Mouse (Mus musculus) fat pad, adult 2 months (tissue): ENCODE measurements at regions not wholly inside any gene's neighbourhood (a gene's known extent, or its start where the extent isn't known, plus 50 kb on each side); places are given as distances from the start of the nearest gene placed in this dataset.

Experiments
- DNase-seq: peaks from one replicate; pipeline ENCODE4 v3.0.0-alpha.2; 2011; ENCODE audit warnings: low read depth, low spot score; ENCODE audit errors: extremely low read depth

DNA sequence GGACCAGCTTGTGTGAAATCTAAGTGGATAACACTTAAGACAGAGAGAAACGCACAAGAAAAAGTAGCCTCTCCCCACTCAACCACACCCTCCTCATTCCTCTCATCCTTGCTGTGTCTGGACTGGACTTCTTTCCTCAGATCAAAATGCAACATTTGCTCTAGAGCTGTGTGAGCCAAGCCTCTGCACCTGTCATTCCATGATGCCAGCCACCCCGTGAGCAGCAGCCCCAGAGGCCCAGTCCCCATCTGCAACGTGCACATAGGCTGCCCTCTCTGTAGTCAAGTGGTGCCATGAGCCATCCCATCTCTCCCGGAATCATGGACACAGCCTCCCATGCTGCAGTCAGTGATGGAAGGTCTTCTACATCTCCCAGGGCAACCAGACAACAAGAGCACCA lies 55.1 kb upstream of the Gpc1 start:
- DNase-seq = no peak

DNA sequence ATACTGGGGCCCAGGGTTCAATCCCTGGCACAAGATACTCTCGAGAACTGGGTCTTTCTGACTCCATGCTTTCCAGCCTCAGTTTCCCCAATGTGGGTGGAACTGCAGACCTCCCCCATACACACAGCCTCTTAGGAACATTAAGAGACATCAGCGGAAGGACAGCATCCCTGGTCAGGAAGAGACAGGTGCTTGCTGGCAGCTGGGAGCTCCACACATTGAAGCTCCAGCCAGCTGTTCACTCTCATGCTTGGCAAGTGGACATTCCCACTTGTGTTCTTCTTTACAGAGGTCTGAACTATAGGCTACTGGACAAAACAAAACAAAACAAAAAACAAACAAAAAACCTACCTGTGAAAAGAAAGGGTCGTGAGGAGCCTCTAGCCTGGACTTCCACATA lies 55.5 kb upstream of the Gpc1 start:
- no peak for DNase-seq

DNA sequence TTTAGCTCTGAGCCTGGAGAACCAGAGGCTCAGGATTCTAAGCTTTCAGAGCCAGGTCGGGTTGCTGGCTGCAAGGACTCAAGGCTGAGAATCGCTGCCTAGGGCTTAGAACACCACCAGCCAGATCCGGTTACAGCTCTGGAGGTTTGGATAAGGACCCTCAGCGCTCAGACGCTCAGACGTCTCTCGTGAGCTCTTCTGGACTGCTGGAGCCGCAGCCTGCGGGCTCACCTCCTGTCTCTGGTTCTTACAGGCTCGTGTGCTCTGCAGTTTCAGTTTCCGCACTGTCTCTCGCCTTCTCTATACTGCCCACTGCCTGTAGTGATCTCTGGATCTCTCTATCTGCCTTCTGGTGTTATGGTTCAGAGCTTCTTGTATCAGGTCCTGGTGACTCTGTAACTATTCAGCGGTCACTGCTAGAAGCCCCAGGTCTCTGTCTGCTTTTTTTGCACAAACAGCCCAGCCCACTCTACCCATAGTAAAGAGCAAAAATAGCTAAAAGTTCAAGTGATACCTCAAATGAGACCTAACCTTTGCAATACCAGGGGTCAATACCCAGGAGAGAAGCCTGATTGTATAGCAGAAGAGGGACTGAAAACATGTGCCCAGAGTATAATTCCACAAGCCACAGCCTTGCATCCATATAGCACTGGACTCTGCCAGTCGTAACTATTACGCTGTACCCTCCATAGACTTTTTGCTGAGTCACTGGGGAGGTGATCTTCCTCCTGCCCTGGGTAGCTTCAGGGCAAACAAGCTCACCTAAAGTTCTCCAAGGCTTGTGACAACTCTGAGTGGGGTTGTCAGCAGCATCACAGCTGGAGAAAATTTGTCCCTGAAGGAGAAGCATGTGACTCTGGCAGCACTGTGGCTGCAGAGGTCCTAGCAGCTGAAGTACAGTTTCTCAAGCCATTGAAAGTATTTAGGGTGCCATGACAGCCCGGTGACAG lies 56.4 kb upstream of the Gpc1 start:
- no peak for DNase-seq

DNA sequence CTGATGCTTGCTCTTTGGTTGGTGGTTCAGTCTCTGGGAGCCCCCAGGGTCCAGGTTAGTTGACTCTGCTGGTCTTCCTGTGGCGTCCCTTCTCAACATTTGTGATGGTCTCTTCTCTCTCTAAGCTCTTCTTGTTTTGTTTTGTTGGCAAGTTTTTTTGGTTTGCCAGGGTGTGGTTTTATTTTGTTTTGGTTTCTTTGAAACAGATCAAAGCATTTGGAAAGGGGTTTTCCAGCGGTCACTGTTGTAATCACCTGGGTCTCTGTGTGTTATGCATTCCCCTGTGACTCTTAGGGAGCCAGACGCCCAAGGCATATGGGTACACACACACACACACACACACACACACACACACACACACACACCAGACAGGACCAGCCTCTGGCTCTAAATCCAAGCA lies 57.4 kb upstream of the Gpc1 start:
- DNase-seq = no peak

GRCm38 (mm10) chr1:92772784-92773113 lies 58.7 kb upstream of the Gpc1 start:
- no peak for DNase-seq

DNA sequence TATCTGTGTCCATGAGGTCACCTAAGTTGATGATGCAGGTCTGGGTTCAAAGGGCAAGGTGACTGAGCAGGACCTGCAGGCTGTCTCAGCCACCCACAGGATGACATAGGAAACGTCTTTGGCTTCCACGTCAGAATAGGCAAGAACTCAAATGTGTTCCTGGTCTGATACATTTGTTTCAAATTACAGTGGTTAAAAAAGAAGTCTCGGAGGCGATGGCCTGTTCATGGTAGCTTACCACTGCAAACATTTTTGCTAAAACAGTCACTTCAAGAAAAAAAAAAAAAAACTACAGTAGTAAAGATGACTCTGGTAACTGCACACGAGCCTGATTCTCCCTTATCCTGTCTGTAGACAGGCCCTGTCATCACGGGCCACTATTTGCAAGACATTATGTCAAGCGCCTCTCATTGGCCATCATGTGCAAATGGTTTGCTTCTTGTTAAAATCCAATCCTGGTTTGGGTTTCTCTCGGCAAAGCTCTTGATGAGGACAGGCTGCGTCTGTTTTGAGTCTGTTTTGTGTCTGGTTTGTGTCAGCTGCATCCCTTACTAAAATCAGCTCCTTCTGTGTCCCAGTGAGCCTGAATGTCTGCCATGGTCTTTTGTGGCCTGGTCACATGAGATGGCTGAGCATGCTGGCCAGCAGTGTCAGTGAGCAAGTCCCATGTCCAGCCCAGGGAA lies 59.2 kb upstream of the Gpc1 start:
- no peak for DNase-seq

DNA sequence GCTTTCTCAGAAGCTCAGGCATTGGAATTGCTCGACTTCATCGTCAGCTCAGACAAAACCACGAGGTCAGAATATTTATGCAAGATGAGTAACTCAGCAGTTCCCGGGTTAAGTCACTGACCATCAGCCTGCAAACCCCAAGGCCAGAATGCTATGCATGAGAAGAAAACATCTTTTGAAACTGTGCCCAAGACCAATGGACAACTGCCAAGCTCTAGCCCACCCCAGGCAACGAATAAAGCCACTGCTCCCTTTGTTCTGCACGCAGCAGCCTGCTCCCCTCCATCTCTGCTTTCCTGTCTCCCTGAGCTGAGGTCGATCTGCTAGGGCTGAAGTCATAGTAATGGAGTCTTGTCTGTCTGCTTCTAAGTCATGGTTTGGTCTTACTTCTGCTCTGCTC lies 61.7 kb upstream of the Gpc1 start:
- no peak for DNase-seq

GRCm38 (mm10) chr1:92769156-92769555 lies 62.3 kb upstream of the Gpc1 start:
- DNase-seq = no peak

- no peak for DNase-seq
Measured at GRCm38 (mm10) chr1:92766496-92766895, 64.9 kb upstream of the Gpc1 start.

GRCm38 (mm10) chr1:92754793-92755488 lies 76.5 kb upstream of the Gpc1 start:
- no peak for DNase-seq

DNA sequence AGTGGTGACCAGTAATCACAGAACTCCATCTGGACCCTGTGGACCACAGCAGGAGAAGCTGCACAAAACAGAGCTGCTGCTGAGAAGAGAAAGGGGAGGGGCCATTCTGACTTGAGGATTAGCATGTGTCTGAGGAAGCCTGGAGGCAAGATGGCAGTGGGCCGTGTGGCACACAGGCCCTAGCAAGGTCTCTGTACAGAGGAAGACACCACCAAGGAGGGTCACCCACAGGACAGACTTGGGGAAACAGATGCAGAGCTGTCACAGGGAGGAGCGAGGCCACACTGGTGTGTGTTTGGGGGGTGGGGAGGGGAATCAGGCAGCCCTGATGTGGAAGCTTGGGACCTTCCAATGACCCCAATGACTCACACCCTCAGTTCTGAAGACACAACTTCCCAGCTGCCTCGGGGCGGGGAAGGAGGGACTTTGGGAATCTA lies 79.7 kb upstream of the Gpc1 start:
- no peak for DNase-seq

DNA sequence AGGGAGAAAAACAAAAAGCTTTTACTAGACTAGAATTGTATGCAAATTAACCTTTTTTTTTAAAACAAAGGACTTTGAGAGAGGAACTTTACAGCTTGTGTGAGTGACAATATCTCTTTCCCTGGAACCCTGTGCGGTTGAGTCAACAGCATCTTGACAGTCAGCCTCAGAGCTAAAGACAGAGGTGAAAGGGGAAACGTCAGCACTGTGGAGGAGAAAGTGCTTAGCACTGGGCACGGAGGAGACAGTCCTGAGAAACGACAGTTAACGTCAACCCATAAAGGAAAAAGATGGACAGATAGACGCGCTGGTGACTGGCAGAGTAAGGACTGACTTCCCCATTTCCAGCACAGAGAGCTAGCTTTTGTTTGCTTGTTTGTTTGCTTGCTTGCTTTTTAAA lies 82.0 kb upstream of the Gpc1 start:
- DNase-seq = no peak

DNA sequence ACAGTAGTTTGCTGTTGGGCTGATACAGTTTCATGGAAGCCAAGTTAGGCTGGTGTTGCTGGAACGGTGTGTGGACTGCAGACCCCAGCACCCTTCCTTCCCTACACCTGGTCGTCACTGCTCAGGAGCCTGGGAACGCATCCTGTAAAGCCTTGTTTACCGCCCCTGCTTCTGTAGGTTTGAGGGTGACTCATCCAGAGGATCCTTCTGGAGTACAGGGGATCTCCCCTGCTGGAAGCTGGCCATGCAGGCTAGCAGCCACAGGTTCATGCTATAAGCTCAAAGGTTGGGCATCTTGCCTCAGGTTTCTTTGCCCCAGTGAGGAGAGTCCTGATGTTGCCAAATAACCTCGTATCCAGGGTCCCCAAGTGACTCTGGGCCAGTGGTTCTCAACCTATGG lies 86.2 kb upstream of the Gpc1 start:
- DNase-seq = no peak

- DNase-seq = no peak
Measured at GRCm38 (mm10) chr1:92744528-92745241, 86.8 kb upstream of the Gpc1 start.

DNA sequence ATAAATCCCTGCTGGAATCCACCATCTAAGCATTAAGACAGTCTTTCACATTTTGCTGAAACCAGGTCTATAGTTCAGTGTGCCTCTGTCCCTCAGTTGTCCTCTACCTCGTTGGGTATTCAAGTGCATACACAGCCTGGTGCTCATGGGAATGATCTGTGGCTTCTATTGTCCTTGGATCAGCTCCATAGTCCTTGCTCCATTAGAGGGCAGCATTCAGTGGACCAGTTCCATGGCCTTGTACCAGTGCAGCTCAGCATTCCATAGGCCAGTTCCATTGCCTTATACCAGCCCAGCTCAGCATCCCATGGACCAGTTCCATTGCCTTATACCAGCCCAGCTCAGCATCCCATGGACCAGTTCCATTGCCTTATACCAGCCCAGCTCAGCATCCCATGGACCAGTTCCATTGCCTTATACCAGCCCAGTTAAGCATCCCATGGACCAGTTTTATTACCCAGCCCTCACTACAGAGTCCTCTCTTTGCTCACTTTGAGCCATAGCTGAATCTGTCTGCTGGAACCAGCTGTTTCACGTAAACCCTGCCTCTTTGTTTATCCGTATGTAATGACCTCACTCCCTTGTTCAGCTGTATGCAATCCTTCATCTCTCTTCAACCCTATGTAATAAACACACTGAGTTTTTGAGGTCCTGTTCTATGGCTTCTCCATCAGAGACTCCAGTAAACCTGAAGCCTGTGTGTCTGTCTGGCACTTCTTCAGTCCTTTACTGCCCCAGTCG lies 88.4 kb upstream of the Gpc1 start:
- DNase-seq = no peak

DNA sequence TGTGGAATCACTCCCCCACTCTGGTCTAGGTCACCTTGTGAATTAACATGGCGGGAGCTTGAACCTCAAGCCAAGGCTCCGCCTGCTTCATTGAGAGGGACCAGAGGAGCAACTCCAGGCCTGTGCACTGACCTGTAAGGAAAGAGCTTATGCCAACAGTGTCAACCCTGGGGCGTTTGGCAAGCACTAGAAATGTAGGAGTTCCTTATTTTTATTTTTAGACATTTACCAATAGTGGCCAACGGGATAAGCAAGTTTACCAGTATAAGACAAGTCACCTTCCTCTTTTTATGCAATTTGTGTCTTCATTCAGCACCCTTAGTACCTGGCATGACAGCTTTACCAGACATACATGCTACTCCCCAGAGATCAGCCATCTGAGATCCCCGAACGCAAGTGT lies 89.1 kb upstream of the Gpc1 start:
- DNase-seq = peak; percentile 78

- DNase-seq = no peak
Measured at GRCm38 (mm10) chr1:92741047-92741446, 90.4 kb upstream of the Gpc1 start.

- no peak for DNase-seq
Measured at GRCm38 (mm10) chr1:92737600-92738197, 89.1 kb upstream of the Otos start.

DNA sequence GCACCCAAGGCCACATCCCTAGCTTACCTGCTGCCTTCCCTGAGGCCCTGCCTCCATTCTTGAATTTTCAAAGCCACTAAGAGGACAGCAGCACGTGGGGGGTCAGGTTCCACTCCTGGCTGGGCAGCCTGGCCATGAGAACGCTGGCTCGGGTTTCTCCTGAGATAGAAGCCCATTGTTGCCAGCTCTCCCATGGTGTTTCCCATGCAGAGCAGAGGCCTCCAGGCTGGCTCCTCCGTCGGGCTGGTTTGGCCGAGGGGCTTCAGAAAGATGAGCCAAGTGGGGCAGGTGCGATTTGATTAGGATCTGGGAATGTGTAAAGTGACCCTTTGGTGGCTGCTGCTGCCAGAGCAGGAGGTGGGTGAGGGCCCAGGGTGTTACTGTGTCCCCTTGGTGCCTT lies 87.8 kb upstream of the Otos start:
- no peak for DNase-seq

DNA sequence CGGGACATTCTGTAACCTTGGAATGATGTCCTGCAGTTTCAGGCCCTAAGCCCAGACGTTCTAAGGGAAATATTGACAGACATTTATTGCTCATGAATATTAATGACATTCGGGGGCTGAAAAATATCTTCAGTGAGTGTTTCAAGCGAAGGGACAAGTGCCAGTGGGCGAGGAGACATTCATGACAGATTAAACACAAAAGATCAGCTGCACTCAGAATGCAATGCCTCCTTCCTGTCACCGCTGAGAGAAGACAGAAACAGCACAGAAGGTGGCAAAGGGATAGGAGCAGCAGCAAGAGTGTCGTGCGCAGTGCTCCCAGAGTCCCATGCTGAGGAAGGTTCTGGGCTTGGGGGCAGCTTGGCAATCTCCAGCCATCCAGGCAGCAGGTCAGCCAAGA lies 85.1 kb upstream of the Otos start:
- DNase-seq = no peak
